Mouse (Mus musculus): ENCODE measurements around the gene Parp2.

- TF ChIP-seq POLR2A (IDR thresholded peaks at IDR 0.05; ENCODE audit: insufficient read depth, low read length) (peak; percentile 76), CTCF (IDR thresholded peaks at IDR 0.05; ENCODE audit: low read depth, low read length) (no peak)
Observed at GRCm38 (mm10) chr14:50807487-50808072, at the start of gene Parp2, which contains the start of gene Ccnb1ip1.

Data from ES-Bruce4 (cell line).